Mouse (Mus musculus) adrenal gland, postnatal 10 days (tissue): ENCODE data around the gene Hebp1. TPM values are rescaled to one million over a fixed set of nuclear protein-coding genes. Genes with fewer than 3 reads are reported as not detected.

ENCODE experiments used
- DNase-seq: peaks from one replicate; pipeline ENCODE4 v3.0.0; 2021; ENCODE audit warnings: mixed read lengths
- total RNA-seq, 2 experiments: library from RNA; stranded (reverse); gene quantifications; 2 replicates each; pipeline ENCODE4 v1.2.3; 2021

Gene Hebp1
- total RNA-seq, 2 experiments from 2014 or later: 47.4 to 58.4 TPM

DNA sequence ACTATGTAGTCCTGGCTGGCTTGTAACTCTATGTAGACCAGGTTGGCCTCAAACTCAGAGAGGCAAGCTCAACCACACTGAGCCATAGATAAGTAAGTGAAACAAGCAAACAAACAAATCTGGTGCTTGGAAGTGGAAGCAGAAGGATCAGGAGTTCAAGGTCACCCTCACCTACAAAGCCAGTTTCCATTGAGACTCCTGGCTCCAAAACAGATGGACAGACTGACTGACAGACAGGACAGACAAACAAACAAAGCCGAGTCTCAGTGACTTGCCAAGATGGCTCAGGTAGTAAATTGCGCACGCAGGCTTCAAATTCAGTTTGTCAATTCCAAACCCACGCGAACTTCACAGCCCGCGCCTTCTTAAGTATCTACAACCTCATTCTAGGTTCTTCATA, 376 bp downstream of the Hebp1 start:
- no peak for DNase-seq

GRCm38 (mm10) chr6:135196707-135197106, 1.1 kb downstream of the Hebp1 start:
- no peak for DNase-seq

DNA sequence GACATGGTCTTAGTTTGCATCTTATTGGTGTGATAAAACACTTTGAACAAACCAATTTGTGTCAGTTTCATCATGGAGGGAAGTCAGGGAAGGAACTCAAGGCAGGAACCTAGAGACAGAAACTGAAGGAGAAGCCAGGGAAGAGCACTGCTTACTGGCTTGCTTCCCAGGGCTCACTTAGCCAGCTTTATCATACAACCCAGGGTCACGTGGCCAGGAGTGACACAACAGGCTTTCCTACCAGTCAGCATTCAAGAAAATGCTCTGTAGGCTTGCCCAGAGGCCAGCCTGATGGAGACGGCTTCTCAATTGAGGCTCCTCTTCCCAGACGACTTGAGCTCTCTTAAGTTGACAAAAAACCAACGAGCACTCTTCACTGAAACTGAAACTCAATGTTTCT, 2.9 kb downstream of the Hebp1 start:
- DNase-seq: no peak

DNA sequence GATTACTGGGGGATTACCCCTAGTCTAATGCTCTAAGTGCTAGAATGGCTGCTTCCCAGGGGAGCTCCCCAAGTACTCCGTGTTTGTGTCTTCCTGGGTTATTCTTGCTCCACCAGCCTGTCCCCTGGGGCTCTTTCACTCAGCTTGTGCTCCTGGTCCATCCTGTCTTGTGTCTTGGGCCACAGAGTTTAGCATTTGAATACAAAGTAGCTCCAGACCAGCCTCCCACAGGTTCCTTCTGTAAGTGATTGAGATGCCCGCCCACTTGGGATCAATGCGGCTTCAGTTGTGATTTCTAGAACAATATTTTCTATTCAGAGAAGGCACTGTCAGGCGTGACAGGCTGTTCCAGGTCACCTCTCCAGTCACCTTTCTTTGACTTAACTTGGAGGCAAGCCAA, 4.1 kb downstream of the Hebp1 start:
- DNase-seq: no peak

GRCm38 (mm10) chr6:135192993-135193392, 4.8 kb downstream of the Hebp1 start:
- peak; percentile 44 for DNase-seq

DNA sequence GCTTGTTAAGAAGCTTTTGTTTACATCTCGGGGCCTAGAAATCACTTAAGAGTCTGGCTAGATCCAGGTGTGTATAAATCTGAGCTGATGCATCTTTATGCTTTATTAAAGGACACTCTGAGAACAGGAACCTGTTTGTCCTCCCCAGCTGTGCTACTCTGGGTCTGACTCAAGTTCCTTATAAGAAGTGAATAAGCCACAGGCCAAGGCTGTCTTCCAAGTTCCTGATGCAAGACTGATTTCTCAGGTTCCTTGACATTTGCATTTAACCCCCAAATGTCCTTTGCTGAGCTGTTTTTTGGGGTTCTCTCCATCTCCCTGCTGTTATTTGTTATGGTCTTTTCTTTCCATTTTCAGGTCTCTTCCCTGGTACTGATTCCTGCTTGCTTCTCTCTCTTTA, 5.9 kb downstream of the Hebp1 start:
- no peak for DNase-seq

DNA sequence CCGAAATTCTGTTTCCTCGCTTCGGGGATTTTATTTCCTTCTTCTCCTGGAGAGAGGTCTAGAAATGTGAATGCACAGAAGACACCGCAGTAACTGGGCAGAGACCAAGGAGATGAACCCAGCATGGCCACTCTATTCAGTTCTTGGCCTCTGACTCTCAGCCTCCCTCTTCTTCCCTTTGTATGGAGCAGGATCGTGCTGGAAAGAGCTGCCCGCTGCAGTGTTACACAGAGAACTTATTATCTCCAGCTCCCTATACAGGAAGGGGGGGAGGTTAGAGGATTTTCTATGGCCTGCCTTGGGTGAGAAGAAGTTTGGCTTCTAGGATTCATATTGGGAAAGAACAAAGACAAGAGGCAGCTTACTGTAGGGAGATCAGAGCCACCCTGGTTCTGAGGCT, 7.7 kb downstream of the Hebp1 start:
- DNase-seq: no peak

DNA sequence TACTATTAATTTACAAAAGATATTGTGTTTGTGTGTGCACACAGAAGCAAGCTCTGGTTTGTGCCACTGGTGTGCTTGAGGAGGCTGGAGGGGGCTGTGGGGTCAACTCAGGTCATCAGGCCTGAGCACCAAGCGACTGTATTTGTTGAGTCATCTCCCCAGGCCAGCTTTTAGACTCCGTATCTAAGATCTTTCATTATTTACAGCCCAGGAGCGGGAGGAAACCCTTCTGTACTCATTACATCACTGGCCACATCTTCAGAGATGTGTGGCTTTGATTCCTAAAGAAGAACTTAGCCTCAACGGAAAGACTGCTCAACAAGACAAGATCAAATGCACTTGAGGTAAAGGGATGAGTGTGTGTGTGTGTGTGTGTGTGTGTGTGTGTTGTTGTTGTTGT, 9.2 kb downstream of the Hebp1 start:
- DNase-seq: no peak

- no peak for DNase-seq
These were observed 10.5 kb downstream of the Hebp1 start for GRCm38 (mm10) chr6:135187076-135187917.

GRCm38 (mm10) chr6:135183961-135184360, 13.9 kb downstream of the Hebp1 start:
- no peak for DNase-seq

DNA sequence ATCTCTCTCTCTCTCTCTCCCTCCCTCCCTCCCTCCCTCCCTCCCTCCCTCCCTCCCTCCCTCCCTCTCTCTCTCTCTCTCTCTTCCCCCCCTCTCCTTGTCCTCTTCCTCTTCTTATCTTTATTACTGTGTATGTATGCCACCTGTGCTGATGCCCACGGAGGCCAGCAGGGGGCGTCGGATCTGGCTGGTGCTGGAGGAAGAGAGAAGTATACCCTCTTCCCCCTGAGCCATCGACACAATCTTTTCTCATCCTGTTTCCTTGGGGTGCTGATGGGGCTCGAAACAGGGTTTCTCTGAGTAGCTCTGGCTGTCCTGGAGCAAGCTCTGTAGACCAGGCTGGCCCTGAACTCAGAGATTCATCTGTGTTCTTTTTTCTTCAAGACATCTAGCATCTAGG, 14.9 kb downstream of the Hebp1 start:
- no peak for DNase-seq

GRCm38 (mm10) chr6:135178599-135178998, 19.2 kb downstream of the Hebp1 start:
- no peak for DNase-seq

GRCm38 (mm10) chr6:135177271-135177670, 20.6 kb downstream of the Hebp1 start:
- DNase-seq: no peak

DNA sequence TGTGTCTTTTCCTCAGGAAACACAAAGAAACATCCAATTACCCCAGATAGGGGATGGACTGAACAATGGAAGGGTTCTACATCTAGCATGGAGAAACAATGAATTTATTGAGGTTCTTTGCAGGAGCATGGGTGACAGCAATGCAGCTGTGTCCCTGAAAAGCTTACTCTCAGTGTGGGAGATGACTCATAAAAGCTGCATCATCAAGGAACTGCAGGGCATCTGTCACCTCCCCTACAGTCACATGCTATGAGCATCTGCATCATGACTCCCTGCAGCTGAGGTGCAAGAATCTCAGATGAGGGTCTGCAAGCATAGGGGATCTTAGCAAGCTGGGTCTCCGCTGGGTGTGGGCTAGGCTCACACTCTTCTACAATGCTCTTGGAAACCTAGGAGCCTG, 22.8 kb downstream of the Hebp1 start:
- no peak for DNase-seq

DNA sequence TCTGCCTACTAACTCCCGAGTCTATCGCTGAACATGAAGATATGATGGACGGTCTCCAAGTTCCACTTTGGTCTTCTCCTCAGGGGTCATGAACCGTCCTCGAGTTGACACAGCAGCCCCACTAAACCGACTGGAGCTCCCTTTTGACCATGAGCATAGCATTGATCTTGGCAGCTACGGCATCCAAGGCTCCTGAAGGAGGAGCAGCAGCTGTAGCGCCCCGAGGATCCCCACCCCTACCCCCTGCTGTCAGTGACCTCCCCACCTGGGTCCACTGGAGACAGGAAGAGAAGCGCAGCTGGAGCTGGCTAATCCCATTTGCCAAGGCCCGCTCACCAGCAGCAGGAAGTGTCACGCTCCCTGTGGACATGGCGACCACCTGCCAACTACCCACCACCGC, 26.1 kb downstream of the Hebp1 start:
- DNase-seq: no peak

DNA sequence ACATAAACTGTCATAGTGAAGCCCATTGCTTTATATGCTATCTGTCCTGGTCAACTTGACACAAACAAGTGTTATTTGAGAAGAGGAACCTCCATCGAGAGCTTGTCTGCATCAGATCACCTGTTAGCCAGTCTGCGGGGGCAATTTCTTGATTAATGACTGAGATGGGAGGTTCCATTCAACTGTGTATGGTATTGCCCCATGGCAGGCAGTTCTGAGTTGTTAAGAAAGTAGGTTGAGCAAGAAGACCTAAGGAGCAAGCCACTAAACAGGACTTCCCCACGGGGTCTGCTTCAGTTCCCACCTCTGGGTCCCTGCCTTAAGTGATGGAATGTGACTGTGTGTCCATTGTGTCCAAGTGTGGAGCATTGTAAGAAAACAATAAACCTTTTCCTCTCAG, 28.6 kb downstream of the Hebp1 start:
- no peak for DNase-seq

DNA sequence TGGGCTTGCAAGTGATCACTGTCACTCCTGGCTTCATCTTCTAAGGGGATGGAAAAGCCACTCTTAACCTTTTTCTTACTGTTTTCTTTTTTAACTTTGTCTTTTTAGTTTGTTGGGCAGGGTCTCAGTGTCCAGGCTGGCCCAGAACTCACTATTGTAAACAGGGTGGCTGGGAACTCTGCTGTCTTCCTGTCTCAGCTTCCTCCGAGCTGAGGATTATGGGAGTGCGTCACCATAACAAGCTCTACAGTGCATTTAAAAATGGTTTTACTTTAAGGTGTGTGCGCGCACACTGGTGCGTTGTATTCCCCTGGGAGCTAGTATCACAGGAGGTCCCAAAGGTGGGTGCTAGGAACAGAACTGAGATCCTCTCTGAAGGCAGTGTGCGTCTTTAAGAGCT, 29.4 kb downstream of the Hebp1 start:
- no peak for DNase-seq

- peak; percentile 94 for DNase-seq
These were observed 30.2 kb downstream of the Hebp1 start for GRCm38 (mm10) chr6:135167380-135168311.

DNA sequence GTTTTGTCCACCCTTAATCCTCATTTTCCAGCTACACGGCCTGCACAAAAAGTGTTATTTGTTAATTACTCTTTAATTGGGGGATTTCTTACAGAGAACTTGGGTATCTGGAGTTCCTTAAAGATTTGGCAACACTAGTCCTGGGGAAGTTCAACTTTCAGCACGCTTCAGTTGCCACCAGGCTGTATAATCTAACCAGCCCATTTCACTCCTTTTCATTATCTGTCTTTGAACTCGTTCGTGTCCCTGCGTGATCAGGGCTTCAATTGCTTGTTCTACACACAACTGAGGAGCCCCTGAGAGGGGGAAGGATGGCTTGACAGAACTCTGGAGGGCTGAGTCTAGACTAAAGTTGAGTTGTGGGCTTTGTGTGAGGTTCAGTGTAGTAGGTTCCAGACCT, 31.1 kb downstream of the Hebp1 start:
- DNase-seq: no peak

- DNase-seq: no peak
These were observed 31.6 kb downstream of the Hebp1 start for GRCm38 (mm10) chr6:135166262-135166661.

DNA sequence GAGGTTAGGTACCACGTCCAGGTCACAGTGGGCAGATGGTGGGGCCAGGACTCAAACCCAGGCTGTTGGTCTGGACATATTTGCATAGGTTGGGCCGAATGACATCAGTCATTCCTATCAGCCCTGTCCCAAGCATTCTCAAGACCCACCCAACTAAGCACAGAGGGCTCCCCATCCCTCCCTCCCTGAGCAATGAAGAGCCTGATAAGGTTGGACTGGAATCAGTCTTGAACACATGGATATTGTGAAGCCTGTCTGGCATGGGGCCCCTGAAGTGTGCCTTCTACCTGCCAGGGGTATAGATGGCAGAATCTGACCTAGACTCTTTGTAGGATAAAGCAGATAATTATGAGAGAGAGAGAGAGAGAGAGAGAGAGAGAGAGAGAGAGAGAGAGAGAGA, 32.1 kb downstream of the Hebp1 start:
- DNase-seq: no peak

GRCm38 (mm10) chr6:135165191-135165590, 32.6 kb downstream of the Hebp1 start:
- no peak for DNase-seq

- no peak for DNase-seq
These were observed 35.0 kb downstream of the Hebp1 start for GRCm38 (mm10) chr6:135162861-135163260.
